Mouse (Mus musculus): ENCODE data around the gene Casp8.
"Not testable (repeated sequence)": the region's sequence is repeated elsewhere in the genome, so short reads cannot be mapped to it uniquely, and the experiment has no call there.

The Casp8 gene

DNA sequence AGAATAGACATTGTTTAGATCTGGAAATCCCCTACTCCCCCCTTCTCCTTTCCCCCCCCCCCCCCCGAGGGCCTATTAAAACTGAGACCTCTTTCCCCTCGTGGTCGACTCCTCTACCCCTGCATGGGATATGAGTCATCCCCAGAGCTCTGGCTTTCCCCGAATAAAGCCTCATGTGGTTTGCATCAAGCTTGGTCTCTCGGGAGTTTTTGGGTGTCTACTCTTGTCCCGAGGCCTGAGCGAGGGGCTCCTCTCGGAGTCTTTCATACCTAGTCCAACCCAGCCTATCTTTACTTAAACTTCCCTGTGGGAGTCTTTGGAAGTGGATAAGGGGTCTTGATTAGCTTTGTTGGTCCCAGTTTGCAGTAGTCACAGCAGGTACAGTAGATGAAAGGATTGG is 97.2 kb downstream of the Casp8 start:
- not testable (repeated sequence) for DNase-seq (ENCODE audit: low read depth, low spot score)
